Mouse (Mus musculus): ENCODE results near the gene Paf1.

Paf1 gene

DNA sequence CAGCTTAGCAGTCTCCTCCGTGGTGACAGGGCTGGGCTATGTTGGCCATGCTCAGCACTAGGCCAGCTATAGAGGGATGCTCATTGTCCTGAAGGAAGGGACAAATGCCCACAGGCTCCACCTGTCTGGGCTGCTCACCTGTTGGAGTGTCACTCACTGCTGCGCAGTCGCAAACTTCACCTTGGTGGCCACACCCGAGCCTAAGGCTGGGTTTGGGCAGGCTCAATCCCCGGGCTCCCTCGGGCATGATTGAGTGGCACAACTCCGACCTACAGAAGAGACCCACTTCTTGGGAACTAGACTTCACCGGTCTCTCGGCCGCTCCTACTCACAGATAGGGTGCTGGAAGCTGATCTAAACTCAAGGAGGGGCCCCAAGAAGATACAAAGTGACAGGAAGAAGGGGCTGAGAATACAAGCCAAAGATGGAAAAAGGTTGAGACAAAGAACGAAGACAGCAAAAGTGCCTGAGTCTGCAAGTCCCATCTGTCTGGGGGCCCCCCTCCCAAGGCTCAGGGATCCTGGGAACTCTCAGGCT lies 21.7 kb upstream of the Paf1 start:
- DNase-seq (ENCODE audit: low spot score in 2 of 2), result no peak

DNA sequence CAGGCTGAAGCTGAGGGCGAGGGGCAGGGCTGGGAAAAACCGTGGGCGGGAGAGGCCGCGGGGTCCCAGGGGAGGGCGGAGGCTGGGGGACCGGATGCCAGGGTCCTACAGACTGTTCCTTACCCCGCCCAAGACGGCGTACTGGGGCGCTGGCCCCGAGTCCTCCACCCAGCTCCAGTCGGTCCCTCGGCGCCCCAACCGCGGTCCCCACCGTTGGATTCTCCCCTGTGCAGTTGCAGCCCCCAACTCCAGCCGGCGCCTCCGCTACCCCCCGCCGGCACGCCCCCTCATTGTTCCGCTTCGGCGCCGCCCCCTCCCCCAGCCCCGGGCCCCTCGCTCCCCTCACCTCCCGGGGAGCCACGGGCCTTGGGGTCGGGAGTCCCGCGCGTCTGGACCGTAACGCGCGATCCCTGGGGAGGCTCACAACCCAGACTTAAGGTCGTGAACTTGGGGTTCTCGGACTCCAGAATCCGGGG lies 21.2 kb upstream of the Paf1 start:
- no peak for DNase-seq (ENCODE audit: low spot score in 2 of 2)

DNA sequence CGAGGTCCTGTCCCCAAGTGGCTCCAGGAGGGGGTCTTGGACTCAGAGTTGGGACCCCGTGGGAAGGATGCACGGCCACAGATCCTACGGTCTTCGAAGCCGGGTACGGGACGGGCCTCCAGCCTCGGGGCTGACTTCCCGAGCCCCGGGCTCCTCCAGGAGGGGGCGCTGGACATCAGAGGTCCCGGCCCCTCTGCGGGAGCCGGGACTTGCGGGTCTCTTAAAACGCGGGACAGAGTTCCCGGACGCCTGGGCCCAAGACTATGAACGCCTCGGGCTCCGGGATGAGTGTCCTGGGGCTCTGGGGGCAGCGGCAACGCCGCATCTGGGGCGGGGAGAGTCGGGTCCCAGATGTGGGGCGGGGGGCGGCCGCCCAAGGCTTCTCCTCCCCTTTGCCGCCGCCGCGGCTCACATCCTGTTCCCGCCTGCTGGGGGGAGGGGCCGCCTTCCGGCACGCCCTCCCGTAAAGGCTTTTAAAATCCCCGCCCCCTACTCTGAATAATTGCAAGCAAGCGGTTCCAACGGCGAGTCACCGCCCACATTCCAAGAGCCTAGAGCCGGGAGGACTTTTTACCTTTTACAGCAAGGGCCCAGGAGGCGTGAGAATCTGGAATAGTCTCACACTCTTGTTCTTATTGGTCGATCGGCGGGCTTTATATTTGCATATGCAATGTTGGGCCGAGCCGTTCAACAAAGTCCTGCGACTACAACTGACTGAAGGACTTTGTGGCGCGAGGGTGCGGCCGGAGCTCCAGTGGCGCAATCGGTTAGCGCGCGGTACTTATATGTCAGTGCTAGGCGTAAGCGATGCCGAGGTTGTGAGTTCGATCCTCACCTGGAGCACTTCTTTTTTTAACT lies 20.3 kb upstream of the Paf1 start, which contains the start of gene Plekhg2:
Gene Plekhg2 (minus strand): TSS at position 349 of the 858 bp plus-strand sequence.
- peak; percentile 91 to 94 for DNase-seq (ENCODE audit: low spot score in 2 of 2)

DNA sequence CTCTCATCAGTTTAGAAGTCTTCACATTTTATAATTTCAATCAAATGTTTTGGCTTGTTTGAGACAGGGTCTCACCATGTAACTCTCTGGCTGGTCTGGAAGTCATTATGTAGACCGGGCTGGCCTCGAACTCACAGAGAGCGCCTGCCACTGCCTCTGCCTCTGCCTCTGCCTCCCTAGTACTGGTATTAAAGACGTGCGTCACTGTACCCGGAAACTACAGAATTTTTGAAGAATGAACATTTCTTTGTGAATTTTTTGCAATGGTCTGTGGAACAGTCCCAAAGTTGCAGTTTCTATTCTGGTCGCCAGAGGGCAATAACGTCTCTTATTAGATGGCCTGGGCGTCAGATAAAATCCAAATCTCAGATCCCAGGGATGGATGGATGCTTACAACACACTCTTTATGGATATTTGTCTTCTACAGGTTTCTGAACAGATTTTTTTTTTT lies 19.6 kb upstream of the Paf1 start:
- peak in 1 of 2 experiments; percentile 73 for DNase-seq (ENCODE audit: low spot score in 2 of 2)

DNA sequence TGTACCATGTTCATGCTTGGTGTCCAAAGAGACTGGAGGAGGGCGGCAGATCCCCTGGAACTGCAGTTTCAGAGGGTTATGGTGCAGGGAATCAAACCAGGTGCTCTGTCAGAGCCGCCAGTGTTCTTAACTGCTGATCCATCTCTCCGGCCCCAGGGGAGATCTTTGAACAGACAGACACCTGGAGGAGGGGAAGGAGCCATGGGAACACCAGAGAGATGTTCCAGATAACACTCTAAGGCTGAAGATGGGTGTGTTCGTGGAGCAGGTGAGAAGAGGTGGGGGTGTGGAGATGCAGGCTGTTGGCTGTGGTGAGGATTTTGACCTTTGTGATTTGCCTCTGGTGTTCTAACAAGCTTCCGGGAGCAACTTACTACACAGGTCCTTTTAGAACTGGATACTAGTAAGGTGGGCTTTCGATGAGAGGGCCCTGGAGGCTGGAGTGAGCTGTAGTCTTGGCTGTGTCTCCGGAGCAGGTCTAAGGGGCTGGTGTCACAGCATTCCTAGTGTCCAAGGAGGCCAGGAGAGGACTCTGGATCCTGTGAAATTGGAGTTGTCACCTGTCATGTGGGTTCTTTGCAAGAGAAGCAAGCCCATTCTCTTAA lies 18.8 kb upstream of the Paf1 start:
- DNase-seq (ENCODE audit: low spot score in 2 of 2), result no peak

DNA sequence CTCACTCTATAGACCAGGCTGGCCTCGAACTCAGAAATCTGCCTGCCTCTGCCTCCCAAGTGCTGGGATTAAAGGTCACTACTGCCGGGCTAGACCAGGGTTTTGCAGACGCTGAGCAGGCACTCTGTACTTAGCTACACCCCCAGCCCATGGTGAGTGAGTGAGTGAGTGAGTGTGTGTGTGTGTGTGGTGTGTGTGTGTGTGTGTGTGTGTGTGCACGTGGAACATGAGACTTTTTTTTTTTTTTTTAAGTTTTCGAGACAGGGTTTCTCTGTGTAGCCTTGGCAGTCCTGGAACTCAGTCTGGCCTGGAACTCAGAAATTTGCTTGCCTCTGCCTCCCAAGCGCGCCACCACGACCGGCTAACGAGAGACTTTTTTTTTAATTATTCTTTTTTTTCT lies 18.1 kb upstream of the Paf1 start:
- DNase-seq (ENCODE audit: low spot score in 2 of 2), result no peak

DNA sequence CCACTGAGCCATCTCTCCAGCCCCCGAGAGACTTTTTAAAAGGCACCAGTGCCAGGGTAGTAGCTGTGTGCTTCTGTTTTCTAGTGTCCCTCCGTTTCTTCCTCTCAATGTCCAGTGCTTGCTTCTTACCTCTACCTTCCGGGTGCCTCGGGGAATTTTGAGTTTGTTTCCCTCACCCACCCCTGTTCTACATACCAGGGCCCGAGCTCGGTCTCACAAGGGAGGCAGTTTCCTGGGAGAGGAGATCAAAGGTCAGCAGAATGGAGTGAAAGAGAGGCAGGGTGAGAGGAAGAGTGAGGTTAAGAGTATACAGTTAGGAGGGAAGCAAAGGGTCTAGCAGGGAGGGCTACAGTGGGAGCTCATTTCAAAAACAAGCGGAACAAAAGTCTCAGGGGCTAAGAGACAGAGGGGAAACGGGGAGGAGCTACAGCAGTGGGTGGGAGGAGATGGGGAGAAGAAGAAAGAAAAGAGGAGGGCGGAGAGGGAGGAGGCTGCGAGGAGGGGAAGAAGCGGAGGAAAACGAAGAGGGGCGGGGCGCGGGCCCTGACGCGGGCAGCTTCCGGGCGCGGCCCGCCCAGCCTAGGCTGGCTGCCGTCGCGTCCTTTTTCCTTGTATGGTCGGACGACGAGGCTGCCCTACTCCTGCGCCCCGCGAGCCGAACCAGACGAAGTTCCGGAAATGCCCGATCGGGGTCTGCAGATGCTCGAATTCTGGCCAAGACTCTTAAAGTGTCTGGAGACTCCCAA lies 17.4 kb upstream of the Paf1 start:
- peak; percentile 70 to 79 for DNase-seq (ENCODE audit: low spot score in 2 of 2)

DNA sequence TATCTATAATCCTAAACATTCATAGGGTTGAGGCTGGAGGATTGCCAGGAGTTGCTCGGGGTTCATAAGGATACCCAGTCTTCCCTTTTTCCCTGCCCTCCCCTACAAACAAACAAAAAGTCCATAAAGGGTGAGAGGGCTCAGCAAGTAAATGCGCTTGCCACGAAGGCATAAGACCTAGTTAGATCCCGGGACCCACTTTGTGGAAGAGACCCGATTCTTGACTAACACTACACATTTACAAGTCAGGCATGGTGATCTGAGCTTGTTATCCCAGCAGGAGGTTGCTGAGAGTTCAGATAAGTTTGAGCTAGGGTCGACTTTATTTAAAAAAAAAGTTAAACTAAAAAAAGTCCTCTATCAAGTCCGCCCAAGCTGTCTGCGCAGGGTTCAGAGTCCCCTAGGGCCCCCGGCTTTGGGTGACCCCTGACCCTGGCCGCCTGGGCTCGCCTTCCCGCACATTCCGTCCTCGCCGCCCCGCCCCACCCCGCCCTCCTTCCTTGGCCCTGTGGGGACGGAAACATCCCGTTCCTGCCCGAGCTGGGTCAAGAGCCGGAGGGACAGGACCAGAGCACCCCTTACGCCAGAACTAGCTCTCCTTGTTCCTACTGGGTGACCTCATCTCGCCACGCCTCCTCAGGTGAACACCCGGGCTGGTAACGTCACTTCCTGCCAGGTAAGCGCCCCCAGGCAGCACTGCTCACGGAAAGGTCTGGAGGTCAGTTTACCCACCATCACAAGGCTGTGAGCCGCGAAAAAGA lies 16.6 kb upstream of the Paf1 start:
- no peak for DNase-seq (ENCODE audit: low spot score in 2 of 2)

DNA sequence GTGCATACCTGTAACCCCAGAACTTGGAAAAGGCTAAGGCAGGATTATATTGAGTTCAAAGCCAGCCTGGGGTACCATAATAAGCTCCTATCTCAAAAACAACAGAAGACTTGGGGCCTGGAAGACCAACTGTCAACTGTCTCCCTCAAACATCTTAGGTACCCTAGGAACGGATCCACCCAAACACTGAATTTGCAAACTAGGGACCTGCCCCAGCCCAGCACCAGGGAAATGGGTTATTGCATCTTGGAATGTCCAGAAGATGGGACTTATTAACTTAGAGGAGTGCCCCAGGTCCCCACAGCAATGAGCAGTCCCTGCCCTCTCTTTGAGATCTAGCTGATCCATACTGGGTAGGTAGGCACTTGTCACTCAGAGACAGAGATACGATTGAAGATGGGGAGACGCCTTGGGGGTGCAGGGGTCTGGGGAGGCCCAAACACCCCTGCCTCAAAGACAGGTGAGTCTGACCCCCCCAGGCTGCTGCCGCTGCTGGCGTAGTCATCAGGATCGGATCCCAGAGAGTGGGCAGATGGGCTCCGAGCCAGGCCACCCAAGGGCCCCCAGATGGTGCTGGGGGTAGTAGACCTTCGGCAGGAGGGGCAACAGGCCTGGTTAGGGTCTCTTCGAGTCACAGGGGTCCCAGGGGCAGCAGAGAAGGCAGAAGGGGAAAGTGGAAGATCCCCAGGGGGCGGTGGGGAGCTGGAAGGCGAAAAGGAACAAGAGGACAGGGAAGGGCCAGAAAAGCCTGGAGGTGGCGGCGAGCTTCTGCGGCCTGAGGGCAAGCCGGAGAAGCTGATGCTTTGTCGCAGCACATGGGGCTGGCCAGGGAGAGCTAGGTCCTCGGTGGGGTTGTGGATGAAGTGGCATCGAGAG lies 15.3 kb upstream of the Paf1 start:
- no peak for DNase-seq (ENCODE audit: low spot score in 2 of 2)

DNA sequence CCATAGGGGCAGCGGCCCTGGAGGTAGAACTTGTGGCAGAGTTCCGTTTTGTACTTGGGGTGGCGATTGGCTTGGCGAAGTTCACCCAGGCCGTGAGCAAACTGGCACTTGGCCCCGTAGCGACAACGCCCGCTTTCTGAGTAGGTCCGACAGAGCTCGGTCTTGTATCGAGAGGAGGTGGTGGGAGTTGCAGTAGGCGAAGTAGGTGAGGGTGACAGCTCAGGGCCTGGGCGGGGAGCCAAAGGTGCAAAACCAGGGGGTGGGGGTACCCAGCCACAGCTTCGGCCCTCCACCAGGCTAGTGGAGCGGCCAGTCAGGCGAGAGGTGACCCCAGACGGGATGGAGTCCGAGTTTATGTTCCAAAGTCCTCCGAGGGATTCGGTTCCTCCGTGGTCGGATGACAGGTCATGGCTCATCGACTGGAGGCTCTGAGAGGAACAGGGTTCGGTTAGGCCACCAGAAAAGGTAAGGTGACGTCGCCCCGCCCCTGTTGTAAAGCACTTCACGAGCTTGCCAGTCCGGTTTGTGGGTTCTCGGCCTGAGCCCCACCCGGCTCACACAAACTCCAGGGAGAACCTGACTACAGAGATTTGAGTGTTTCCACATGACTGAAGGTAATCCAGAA lies 14.6 kb upstream of the Paf1 start:
- DNase-seq (ENCODE audit: low spot score in 2 of 2), result no peak

DNA sequence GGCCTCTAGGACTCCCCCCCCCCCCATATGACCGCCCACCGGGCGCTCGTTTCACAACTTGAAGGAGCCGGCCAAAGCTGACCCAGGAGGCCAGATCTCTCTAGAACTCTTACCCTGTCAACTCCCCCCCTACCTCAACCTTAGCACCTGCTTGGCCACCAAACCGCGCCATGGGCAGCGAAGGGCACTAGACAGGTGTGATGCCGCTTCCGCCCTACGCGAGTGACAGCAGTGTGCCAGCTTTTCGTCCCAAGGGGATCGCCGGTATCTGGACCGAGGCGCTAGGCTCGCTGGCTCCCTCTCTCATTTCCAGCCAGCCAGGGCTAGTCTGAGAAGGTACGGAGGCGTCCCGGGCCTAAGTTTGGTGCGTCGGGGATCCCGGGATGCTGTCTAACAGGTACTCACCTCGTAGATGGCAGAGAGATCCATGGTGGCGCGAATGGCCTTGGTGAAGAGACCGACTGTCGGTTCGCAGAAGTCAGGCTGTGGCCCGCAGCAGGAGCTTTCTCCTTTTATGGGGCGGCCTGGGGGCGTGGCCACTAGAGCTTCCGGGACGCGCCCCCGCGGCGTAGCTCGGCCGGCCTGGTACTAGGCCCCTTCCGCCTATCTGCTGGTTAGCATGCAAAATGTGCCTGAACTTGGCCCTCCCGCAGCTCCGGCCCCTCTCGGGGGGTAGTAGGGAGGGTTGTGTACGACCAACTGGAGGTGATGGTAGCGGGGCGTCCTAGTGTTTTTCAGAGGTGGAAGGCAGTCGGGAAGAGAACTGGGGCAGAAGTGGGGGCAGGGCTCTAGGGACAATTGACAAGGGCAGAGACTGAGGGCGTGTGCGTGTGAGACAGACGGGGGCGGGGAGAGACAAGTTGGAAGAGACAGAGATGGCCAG lies 13.7 kb upstream of the Paf1 start:
- peak; percentile 75 to 81 for DNase-seq (ENCODE audit: low spot score in 2 of 2)

DNA sequence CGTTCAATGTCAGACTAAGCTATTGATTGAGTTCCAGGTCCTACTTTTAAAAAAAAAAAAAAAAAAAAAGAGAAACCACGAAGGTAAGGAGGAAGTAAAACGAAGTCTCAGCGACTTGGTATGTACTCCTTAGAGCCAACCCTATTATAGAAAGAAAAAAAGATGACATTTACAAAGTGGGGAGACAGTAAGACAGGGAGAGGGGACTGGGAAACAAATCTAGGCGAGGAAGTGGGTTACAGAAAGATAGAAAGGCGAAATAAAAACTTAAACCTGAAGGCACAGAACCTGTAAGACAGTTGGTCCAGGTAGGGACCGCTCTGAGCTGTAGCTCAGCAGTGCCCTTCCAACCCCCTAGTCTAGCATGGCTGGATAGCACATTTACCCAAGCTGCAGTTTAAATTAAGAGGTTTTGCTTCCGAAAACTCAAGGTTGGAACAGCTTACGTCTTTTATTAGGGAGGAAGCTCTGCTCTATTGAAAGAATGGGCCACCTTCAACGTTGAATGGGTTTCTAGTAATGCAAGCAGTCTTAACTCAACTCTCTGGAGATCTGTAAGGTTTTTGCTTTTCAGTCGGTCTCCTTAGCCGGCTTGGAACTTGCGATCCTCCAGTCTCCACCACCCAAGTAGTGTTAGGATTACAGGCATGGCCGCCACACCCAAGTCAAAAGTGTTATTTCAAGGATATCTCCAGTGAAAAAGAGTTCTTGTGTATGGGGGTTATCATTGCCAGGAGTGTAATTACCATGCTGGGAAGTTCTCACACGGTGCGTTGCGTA lies 12.3 kb upstream of the Paf1 start, which contains the start of gene Zfp36:
Gene Zfp36 (minus strand): TSS at position 17 of the 780 bp plus-strand sequence.
- no peak for DNase-seq (ENCODE audit: low spot score in 2 of 2)

DNA sequence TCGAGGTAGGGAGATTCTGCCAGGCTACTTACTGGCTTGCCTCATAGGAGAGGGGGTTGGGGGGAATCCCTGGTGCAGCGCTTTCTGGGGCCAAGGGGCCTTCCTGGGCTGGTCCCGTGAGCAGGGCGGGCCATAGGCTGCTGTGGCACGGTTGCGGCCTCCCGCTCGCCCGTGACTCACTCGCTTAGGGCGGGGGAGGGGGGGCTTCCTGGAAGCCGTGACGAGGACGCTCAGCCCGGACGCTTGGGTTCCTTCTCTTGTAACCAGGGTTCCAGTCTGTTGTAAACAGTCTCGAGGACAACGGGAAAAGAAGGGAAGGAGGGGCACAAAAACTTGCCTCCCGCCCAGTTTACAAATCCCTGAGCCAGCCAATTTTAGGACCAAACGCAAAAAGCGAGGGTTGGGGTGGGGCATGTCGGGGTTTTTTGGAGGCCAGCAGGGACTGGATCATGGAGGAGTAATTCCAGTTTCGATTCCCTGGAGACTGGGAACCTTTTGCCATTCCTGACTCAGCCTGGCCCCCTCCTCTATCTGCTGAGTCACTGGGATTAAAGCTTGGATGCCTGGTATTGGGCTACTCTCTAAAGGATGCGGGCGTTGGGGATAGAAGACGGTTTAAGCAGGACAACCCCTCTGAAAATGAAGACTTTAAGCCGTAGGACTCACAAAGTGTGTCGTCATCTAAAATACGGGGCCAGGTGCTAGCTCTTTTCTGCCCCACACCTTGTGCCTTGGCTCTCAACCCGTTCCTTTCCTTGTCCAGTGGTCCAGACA lies 11.5 kb upstream of the Paf1 start:
- DNase-seq (ENCODE audit: low spot score in 2 of 2), result no peak

DNA sequence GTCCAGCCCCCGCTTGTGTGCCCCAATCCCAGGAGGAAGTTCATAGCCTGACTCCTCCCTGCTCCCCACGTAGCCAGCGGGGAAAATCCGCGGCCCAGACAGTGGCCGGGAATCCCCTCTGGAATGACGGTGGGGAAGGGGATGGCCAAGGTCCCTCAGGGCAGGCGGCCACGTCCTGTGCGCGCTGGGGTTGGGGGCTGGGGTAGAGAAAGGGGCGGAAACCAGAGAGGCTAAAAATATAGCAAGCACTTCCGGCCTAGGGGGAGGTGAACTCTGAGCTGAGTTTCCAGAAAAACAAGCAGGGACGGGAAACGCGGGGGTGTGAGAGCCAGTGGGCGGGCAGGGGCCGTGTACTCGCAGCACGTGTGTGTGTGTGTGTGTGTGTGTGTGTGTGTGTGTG lies 10.8 kb upstream of the Paf1 start:
- DNase-seq (ENCODE audit: low spot score in 2 of 2), result peak; percentile 62 to 72

DNA sequence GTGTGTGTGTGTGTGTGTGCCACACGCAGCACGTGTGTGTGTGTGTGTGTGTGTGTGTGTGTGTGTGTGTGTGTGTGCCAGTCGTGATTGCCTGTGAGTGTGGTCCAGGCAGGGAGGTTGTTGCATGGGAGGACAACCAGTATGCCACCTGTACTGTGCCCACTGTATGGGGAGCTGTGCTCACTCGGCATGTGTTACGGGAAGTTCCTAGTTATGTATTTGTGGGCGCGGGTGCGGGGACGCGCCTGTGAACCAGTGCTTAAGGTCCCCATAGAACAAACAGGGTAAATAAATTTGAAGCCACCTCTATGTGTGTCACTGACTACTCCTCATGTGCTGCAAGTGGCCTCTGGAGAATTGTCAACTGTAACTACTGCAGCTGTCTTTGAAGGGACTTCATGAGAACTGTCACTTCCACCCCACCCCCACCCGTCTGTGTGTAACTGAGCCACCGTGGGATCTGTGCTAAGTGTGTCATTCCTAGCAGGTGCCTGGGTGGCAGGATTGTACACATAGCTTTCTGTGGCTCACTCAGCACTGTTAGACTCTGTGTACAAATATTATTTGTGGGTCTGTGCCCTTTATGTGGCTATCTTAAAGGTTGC lies 10.3 kb upstream of the Paf1 start:
- no peak for DNase-seq (ENCODE audit: low spot score in 2 of 2)

DNA sequence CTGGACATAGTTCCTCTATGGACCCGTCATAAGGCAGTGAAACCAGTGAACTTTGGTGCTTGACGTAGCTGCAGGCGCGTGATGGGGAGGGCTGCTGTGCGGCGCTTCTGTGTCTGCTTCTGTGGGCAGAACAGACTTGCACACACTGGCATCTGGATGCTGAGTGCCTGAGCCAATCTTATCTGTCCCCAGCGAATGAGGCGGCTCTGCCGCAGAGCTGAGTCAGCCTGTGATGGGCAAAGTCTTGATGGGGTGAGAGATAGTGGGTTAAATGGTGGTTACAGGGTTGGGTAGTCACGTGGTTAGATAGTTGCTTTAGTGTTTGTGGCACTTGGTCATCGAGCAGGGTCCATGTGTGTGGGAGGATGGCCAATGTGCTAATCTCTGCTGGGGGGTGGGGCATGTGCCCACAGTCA lies 9.8 kb upstream of the Paf1 start:
- peak in 1 of 2 experiments; percentile 73 for DNase-seq (ENCODE audit: low spot score in 2 of 2)

DNA sequence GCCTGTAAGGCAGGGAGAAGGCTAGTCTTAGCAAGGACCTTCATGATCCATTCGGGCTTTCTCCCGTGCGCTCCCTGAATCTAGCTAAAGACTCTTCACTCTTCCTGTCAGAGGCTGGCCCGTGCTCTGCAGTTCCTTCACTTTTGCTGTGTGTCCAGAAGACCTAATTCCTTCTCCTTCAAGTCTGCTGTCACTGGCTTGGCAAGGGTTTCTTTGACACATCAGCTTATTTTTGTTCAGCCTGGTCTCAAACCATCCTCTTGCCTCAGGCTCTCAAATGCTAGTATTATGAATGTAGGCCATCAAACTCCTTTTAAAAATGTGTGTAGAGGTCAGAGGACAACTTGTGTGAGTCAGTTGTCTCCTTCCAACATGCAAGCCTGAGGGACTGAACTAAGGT lies 9.1 kb upstream of the Paf1 start:
- DNase-seq (ENCODE audit: low spot score in 2 of 2), result no peak

Measured in frontal cortex, postnatal 10 days (tissue).